Mouse (Mus musculus) MEL (cell line): Measurements from ENCODE around the gene Filip1l.

Experiments
- CTCF ChIP-seq, 3 experiments: IDR thresholded peaks in 2 of 3; conservative IDR thresholded peaks in 1 of 3; 2 replicates each; pipeline ENCODE4 v1.5.1; 2011 to 2012; ENCODE audit warnings: low read length in 3 of 3, low read depth in 2 of 3, mild to moderate bottlenecking in 2 of 3, improper control_type of control experiment in 1 of 3, inconsistent platforms in 1 of 3, mixed read lengths in 1 of 3, moderate library complexity in 1 of 3; ENCODE audit not compliant: control insufficient read depth in 1 of 3, insufficient read depth in 1 of 3, poor library complexity in 1 of 3, severe bottlenecking in 1 of 3
- EP300 ChIP-seq, 2 experiments: IDR thresholded peaks; 2 replicates each; pipeline ENCODE4 v1.6.1; 2011; ENCODE audit warnings: improper control_type of control experiment in 2 of 2, low read length in 2 of 2, low read depth in 1 of 2, mild to moderate bottlenecking in 1 of 2
- GABPA ChIP-seq: IDR thresholded peaks from 2 replicates; pipeline ENCODE4 v1.6.1; 2012; ENCODE audit warnings: low read depth, mild to moderate bottlenecking, inconsistent platforms, low read length, improper control_type of control experiment, moderate library complexity
- GATA1 ChIP-seq: IDR thresholded peaks from 2 replicates; pipeline ENCODE4 v1.6.1; 2011; ENCODE audit warnings: low read depth, low read length, improper control_type of control experiment
- MAFK ChIP-seq: IDR thresholded peaks from 2 replicates; pipeline ENCODE4 v1.6.1; 2011; ENCODE audit warnings: low read depth, mild to moderate bottlenecking, low read length, improper control_type of control experiment, borderline replicate concordance
- MAX ChIP-seq: IDR thresholded peaks from 2 replicates; pipeline ENCODE4 v1.6.1; 2011; ENCODE audit warnings: low read length, improper control_type of control experiment
- POLR2A ChIP-seq, 2 experiments: IDR thresholded peaks; 2 replicates each; pipeline ENCODE4 v1.6.1; 2011 to 2012; ENCODE audit warnings: low read length in 2 of 2, mild to moderate bottlenecking in 2 of 2, control low read depth in 1 of 2, improper control_type of control experiment in 1 of 2, low read depth in 1 of 2, moderate library complexity in 1 of 2; ENCODE audit not compliant: control insufficient read depth in 1 of 2, insufficient read depth in 1 of 2, poor library complexity in 1 of 2
- POLR2AphosphoS2 ChIP-seq: IDR thresholded peaks from 2 replicates; pipeline ENCODE4 v1.6.1; 2011; ENCODE audit warnings: low read length, improper control_type of control experiment
- USF2 ChIP-seq, 2 experiments: IDR thresholded peaks; 2 replicates each; pipeline ENCODE4 v1.6.1; 2011 to 2012; ENCODE audit warnings: improper control_type of control experiment in 2 of 2, low read length in 2 of 2, borderline replicate concordance in 1 of 2, inconsistent platforms in 1 of 2, low read depth in 1 of 2, mild to moderate bottlenecking in 1 of 2; ENCODE audit not compliant: insufficient read depth in 1 of 2

- no peak for TF ChIP-seq POLR2AphosphoS2
- TF ChIP-seq CTCF (IDR thresholded peaks at IDR 0.05 in 2 of 3, conservative IDR thresholded peaks at IDR 0.05 in 1 of 3; ENCODE audit: control insufficient read depth in 1 of 3, insufficient read depth in 1 of 3, low read depth in 2 of 3, low read length in 3 of 3, poor library complexity in 1 of 3, severe bottlenecking in 1 of 3) = no peak
- no peak for TF ChIP-seq MAX
- TF ChIP-seq EP300 (IDR thresholded peaks at IDR 0.05; ENCODE audit: low read depth in 1 of 2, low read length in 2 of 2) = no peak
- TF ChIP-seq MAFK = no peak
- TF ChIP-seq GABPA = no peak
- no peak for TF ChIP-seq GATA1
- no peak for TF ChIP-seq POLR2A (IDR thresholded peaks at IDR 0.05; ENCODE audit: control insufficient read depth in 1 of 2, insufficient read depth in 1 of 2, low read depth in 1 of 2, low read length in 2 of 2, poor library complexity in 1 of 2)
- no peak for TF ChIP-seq USF2 (IDR thresholded peaks at IDR 0.05; ENCODE audit: borderline replicate concordance in 1 of 2, insufficient read depth in 1 of 2, low read depth in 1 of 2, low read length in 2 of 2)
Observed at GRCm38 (mm10) chr16:57548608-57549007, 195.7 kb downstream of the Filip1l start.
